Mouse (Mus musculus) erythroblast, adult 5-6 weeks (primary cell): Measurements from ENCODE around the gene AU040320. TPM values are rescaled to one million over a fixed set of nuclear protein-coding genes. Genes with fewer than 3 reads are reported as not detected.

Experiments used
- ATAC-seq: replicated peaks from 2 replicates; pipeline ENCODE4 v1.8.0; 2016; ENCODE audit warnings: moderate number of reproducible peaks, mild to moderate bottlenecking, moderate TSS enrichment, inconsistent platforms; ENCODE audit not compliant: poor library complexity, low FRiP score, severe bottlenecking
- total RNA-seq, 2 experiments: library from RNA; stranded (forward) in 1 of 2; stranded (reverse) in 1 of 2; fragments of 150-400 nt in 1 of 2; fragments of 200-764, 138-1000 nt in 1 of 2; gene quantifications; 2 replicates each; pipeline versions ENCODE4 v1.2.3 to v1.2.4; 2015 to 2017; ENCODE audit warnings: low replicate concordance in 2 of 2

AU040320 gene
- total RNA-seq, 2 experiments from 2014 or later, result 2.7 to 5.4 TPM

DNA sequence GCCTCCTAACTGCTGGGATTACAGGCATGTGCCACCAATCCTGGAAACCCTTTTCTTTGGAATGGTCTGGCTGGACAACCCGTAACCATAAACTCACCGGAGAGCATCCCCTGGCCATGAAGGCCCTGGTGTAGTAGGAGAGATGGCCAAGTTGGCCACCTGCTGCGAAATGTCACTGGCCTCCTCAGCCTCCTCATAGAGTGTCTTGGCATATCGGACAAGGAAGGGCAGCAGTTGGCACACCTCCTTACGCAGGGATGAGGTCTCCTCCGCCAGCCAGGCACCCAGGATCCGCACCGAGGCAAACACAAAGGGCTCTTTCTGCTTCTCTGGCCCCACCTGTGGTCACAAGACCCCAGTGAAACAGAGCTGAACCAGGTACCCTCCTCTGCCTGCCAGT lies 5.0 kb upstream of the AU040320 start:
- ATAC-seq, result no peak

DNA sequence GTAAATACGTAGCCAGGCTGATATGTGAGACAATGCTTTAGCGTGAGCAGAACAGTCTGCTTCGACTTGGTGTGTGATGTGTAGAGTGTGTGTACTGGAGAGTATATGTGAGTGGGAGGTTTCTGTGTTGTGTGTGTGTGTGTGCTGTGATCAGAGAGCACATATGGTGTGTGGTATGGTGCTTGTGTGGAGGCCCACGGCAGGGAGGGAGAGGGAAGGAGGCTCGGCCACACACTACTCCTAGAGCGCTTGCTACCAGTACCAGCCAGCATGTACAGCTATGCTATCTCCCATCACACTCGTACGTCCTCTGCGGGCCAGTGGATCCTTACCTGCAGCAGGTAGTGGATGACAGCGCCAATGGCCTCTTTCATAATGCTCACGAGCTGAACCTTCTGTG lies 3.8 kb upstream of the AU040320 start:
- ATAC-seq, result no peak

DNA sequence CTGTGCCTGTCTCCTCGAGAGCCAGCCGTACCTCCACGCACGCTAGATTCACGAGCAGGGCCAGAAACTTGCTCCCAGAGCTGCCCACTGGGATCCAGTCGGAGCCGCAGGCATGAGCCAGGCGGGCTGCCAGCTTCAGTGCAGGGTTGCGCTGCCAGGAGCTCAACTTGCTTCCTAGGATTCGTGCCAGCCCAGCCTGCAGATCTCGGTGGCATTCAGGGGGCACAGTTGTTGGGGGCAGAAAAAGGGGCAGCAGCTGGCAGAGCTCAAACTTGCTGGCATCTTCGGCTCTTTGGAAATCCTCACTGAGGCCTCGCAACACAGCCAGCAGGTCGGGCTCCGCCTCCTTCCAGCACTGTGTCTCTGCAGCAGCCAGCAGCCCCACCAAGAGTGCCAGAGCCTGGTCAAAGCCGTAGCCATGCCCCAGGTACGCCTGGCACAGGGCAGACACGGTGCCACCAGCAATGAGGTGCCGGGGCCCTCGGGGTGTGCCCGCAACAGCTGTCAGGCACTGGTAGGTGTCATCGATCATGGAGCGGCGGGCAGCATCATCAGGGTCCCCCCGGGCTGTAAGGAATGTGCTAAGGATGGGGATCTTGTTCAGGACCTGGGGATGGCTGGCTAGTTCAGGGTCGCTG lies 3.2 kb upstream of the AU040320 start:
- no peak for ATAC-seq

DNA sequence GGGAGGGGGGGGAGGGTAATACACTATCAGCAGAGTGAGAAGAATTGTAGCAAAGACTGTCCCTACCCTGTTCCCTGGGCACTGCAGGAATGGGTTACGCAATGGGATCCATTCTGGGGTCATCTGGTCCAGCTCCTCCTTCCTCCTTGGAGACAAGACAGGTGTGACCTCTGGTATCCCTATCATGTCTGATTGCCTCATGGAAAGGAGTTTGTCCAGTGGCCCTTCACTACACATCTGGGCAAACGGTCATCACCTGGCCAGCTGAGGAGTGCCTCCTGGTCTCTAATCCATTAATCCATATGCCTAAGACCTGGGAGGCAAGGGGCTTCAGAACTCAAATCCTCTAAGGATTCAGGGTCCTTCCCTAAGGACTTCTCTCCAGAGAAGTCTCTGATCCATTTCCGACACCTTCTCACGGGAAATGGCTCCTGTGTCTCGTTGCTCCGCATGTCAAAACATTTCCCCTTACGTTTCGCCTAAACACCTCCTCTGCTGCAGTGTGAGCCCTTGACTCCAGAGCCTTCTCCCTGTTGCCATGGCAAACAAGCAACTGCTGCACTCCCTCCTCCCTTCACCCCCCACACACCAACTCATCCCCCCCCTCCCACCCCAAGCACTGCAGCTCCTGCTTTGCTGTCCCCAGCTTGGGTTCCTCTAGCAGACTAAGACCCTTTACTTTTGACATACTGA lies 2.3 kb upstream of the AU040320 start:
- ATAC-seq, result no peak

DNA sequence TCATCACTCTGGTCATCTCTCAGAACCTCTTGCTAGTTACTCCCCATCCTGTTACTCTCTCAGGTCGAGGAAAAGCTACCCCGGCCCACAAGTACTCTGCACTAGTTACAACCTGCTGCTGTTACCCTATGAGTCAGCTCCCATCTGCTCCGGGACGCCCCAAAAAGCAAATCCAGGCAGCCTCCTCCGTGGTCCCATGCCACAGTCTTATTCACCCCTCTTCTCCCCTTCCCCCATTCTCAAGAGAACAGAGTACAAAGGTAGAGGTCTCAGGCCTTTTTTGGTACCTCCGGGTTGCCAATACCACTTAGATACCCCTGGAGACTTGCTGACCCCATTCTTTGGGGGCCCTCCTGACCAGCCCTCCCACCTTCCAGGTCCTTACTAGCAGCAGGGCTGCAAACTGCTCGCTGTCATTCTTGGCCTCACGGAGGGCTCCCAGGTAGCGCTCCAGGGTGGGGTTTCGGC lies 1.8 kb upstream of the AU040320 start:
- ATAC-seq, result no peak

DNA sequence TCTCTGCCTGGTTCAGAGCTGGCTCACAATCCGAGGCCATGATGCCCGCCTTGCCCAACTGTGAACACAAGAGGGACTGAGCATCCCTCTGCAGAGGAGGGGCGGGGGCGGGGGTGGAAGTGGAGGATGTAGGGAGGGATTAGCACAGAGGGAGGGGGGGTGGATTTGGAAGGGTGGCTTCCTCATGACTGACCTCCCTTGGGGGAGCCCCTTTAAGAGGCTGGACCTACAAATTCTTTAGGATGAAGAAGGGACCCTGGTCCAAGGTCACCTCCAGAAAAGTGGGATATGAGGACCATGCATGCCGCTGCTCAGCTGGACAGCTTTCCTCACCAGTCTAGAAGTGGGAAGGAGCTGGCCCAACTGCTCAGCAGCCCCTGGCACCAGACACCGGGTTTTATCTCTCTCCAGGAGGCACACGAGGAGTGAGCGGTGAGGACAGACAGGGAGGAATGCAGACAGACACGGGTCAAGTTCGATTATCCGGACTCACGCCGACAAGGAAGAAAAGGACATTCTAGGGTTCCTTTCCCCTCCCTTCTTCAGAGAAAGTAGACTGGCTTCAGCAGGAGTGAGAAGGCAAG lies 1.2 kb upstream of the AU040320 start:
- ATAC-seq, result no peak

DNA sequence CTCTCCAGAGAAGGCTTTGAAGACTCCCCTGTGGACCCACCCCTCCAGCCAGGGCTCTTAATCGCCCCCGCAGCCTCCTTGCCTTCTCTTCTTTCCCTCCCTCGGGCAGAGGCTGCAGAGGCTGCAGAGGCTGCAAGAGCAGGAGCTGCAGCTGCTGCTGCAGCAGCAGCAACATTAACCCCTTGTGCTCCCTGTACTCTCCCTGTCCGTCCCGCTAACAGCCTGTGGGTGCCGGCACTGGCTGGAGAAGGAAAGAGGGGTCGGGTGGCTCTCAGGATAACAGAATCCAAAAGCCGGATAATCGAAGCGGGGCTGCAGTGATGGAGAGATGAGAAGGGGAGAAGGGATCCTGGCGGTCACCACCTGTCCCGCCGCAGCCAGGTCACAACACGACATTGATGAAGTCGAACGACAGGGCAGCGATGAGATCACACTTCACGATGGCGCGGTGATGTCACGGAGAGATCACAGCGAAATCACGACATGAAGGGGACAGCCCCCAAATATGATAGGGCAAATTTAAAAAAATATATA lies 669 bp upstream of the AU040320 start:
- ATAC-seq, result no peak

DNA sequence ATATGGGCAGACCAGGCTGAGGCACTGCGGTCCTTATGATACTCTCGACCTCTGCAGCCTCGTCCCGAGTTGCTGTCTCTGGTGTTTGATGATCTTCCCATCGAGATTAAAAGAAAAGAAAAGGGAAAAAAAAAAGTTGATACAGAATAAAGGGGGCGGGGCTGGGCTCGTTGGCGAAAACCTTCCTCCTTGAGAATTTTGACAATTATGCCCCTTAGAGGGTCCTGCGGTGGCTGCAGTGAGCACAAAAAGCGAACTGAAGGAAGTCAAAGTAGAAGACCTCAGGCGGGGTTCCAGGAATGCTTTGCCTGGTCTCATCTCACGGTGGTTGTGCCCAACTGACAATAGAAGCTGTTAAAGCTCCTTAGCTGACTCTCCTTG lies 877 bp downstream of the AU040320 start:
- ATAC-seq, result no peak

DNA sequence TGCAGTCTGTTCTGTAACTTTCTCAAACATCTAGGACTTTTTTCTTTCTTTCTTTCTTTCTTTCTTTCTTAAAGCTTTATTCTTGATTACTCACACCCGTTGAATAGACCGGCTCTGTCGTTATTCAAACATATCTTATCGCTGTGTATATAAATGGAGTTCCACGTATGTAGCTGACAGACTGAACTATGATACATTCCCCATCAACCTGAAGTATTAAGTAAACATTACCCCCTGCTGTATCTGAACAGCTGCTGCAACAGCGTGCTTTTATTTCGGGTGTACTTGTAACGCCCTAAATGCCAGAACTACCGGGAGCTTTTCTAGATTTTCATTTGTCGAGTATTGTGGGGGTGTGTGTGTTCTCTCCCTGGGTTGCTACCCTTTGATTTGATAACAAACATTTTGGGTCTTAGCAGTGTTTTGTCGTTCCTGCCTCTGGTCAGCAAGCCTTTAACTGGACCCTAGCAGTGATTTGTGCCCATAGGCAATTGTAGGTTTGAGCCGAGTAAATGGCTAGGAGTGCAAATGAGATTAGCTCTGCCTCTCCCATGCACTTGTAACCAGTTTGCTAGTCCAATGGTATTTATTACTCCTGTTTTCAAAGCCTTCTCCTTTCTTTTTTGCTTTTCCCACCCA lies 1.5 kb downstream of the AU040320 start:
- ATAC-seq, result no peak

DNA sequence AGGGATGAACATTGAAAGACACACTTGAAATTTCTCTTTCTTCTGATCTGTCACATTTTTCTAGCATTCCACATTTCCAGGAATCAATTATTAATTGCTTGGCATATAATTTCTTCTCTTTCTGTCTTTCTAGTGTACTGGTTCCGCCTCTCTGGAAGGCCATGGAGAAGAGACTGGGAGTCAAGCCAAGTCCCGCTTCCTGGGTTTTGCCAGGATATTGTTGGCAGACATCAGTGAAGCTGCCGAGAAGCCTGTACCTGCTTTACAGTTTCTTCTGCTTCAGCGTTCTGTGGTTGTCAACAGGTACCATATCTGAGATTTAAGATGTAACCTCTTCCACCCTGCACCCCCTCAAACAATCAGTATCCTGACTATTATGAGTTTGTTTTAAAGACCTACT lies 3.4 kb downstream of the AU040320 start:
- ATAC-seq, result no peak

DNA sequence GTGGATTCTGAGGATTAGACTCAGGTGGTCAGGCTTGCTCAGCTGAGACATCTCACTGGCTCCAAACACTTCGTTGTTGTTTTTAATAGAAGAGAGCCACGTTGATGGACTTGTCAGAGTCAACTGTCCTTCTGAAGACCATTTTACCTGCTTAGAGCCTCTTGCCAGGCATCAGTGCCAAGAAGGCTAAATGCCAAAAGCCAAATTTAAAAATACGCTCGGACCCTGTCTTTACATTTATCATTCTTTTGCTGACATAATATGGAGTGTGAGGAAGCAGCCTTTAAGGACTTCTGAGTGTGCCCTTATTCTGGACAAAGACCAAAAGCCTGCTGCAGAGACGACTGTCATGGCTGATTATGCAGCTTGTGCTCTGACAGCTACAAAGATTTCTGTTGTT lies 5.0 kb downstream of the AU040320 start:
- no peak for ATAC-seq

DNA sequence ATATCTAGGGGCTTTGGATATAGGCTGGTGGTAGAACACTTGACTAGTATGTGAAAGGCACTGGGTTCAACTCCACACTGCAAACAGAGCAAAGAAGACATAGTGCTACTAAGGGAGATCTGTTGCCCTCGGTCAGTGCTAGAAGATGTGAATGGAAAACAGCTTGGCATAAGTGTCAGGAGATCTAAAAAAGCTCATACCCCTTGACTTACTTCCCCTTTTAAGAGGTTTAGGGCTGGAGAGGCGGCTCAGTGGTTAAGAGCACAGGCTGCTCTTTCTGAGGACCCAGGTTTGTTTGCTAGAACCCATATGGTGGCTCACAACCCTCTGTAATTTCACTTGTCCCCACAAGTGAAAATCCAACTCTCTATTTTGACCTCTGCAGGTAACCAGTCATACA lies 6.1 kb downstream of the AU040320 start:
- no peak for ATAC-seq

DNA sequence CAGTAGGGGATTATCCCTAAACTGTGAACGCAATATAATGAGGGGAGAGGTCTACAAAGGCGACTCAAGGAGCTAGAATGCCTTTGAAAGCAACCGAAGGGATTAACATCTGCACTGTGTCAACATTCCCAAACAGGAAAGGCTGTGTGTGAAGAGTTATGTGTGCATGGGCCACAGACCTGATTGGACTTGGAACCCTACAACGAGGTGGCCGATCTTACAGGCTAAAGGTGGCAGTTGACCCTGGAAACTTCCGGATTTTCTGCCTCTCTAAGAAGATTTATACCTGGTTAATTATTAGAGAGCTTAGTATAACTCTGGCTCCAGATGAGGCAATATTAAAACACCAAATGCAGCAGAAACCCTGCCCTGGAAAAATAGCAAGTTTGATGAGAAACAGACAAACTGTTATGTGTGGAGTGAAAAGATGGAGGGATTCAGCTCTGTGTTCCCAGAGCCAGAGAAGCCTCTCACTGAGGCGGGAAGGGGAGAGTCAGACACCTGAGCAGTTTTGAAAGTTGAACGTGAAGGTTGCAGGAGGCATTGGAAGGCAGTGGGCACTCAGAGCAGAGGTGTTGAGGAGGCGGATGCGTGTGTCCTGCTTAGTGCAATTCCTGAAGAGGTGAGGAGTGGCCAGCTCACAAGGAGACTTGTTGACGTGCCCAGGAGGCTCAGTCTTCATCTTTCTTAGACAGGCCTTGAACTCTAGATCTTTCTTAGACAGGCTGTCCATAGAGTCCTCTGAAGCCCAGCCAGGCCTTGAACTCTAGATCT lies 9.4 kb downstream of the AU040320 start:
- no peak for ATAC-seq

DNA sequence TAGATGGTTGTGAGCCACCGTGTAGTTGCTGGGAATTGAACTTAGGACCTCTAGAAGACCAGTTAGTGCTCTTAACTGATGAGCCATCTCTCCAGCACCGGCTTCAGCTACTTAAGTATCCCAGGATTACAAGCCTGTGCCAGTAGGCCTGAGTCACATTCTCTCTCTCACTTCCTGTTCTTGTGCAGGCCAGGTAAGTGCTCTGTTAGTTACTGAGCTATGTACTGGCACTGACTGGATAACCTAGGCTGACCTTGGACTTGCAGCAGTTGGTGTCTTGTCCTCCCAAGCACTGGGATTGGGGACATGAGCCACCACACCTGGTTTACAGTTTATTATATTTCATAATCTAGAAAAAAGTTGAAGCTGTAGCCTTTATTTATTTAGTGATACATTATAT lies 10.1 kb downstream of the AU040320 start:
- no peak for ATAC-seq

DNA sequence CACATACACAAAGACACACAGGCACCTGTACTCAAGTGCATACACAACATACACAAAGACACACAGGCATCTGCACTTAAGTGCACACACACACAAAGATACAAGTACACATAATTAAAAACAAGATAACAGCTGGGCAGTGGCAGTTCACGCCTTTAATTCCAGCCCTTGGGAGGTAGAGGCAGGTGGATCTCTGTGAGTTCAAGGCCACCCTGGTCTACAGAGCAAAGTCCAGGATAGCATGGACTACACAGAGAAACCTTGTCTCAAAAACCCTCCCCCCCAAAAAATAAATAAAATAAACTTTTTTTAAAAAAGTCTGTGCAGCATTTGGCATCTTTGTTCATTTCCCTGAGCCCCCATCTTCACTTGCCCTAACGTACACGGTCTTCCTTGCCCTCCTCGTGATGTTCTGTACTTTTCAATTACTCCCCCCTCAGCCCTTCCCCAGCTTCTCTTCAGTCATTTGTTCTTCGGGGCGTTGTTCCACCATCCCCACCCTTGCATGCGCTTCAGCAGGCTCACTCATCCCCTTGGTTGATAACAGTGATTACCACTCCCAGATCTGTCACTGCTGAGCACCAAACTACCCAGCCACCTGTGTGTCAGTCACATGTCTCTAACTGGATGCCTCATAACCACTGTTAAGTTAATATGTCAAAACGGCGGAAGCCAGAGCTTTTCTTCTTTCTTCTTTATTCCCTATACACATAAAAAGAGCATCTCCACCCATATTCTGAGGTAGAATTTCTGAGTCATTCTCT lies 16.6 kb downstream of the AU040320 start:
- no peak for ATAC-seq

DNA sequence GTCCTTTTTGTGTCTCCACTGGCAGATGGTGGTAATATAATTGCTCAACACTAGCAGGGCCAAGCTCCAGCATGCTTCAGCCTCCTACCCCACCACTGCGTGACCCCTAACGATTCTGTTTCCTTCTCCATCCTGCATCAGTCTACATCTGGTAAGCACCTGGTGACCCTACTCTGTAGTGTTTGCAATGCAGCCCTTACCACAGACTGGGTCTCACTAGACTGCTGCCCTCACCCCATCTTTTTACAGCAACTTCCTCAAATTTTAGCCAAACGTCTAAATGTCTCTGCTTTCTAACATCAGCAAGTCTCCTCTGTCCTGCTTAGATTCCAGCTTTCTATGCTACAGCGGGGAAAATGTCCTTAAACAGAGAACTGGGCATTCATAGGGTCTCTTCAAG lies 17.5 kb downstream of the AU040320 start:
- ATAC-seq, result no peak

DNA sequence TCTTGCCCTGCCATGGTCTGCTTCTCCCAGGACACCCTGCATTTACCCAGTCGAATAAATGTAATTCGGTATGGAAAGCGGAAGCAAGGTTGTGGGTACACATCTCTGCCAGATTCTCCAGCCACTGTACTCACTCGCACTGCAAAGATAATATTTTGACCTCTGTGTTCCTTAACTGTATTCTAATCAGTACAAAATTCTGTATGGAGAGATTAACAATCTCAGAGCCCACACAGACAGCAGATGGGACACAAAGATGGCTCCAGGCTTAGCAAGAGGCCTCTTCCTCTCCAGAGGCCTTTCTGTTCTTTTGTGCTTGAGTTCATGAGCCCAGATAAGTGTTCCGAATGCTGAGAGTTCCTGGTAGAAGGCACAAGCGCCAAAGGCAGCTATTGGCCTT lies 20.5 kb downstream of the AU040320 start:
- no peak for ATAC-seq

DNA sequence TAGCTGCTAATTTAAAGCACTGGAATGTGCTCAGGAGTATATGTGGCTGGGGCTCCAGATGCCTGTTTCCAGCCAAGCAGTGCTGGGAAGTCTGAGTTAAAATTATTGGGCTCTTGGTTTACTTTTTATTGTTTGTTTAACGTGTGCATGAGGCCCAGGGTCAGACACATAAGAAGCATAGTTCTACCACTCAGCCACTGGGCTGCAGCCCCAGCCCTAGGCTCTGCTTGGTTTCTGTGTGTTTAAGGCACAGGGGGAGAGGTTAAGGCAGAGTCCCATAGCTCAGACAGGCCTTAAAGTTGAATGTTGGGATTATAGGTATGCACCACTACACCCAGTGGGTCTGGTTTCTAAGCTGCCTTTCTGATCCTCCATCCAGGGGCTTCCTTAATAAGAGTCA lies 21.8 kb downstream of the AU040320 start:
- ATAC-seq, result no peak

DNA sequence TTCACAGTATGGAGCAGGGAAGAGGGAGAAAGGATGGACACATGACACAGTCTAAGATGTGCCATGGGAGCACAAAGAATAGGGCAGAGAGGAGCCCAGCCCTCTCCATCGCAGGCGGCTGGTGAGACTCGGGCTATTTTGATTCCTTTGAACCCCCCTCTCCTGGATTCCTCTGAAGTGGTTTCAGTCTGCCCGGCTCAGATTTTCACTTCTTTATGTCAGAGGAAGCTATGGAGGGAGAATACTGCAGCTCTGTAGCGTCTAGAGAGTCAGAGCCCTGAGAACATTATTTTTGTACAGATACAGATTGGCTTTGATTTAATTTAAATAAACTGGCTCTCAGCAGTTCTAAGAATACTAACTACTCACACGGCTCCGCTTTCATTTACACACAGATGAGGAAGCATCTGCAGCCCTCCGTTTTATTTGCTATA lies 25.8 kb downstream of the AU040320 start:
- no peak for ATAC-seq
